Mouse (Mus musculus): ENCODE data around the gene Lrmda. TPM values are rescaled to one million over a fixed set of nuclear protein-coding genes. Genes with fewer than 3 reads are reported as not detected.

Lrmda gene
- total and polyA plus RNA-seq, 2 experiments from 2014 or later: 0.38 to 0.82 TPM

DNA sequence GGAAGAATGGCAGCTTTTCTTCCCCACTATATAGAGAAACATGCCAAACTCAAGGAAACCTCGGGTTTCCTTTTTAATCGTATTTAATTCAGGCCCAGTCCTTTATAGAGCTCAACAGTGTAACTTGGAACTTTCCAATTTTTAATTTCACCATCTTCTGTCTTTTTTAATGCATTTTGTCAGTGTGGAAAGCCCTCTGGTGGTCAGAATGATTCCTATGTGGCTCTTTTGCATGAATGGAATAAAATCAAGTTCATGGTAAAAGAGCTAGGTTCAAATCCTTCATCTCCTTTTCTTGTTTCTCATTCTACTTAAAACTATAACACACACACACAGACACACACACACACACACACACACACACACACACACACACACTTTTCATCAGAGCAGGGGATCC, 425.0 kb downstream of the Lrmda start:
- Histone ChIP-seq H3K4me1 (ENCODE audit: control insufficient read depth, insufficient read depth) (no peaks in the 10 kb centered on the region), H3K36me3 (replicated peaks; ENCODE audit: control insufficient read depth, insufficient read depth, low read length) (no peaks in the 10 kb centered on the region), H3K9me3 (replicated peaks; ENCODE audit: control insufficient read depth, low read length) (no peaks in the 10 kb centered on the region), H3K4me2 (ENCODE audit: low read depth, low read length) (no peak overlapping the region), H3K27me3 (ENCODE audit: control insufficient read depth, insufficient read depth, low read length) (no peaks in the 10 kb centered on the region), H3K27ac (ENCODE audit: low read depth) (no peak overlapping the region), H3K4me3 (ENCODE audit: low read depth, low read length) (no peak overlapping the region), H3K9ac (replicated peaks; ENCODE audit: low read depth, low read length) (no peak overlapping the region)
- 83% methylated on average over 2 of the region's 2 CpGs for WGBS
- DNase-seq (ENCODE audit: low spot score): no peak
- no peak for ATAC-seq (ENCODE audit: insufficient read depth, low read depth)
- no peak for TF ChIP-seq EP300 (IDR thresholded peaks at IDR 0.05; ENCODE audit: low read depth)
- TF ChIP-seq CTCF (IDR thresholded peaks at IDR 0.05; ENCODE audit: low read depth): no peak

DNA sequence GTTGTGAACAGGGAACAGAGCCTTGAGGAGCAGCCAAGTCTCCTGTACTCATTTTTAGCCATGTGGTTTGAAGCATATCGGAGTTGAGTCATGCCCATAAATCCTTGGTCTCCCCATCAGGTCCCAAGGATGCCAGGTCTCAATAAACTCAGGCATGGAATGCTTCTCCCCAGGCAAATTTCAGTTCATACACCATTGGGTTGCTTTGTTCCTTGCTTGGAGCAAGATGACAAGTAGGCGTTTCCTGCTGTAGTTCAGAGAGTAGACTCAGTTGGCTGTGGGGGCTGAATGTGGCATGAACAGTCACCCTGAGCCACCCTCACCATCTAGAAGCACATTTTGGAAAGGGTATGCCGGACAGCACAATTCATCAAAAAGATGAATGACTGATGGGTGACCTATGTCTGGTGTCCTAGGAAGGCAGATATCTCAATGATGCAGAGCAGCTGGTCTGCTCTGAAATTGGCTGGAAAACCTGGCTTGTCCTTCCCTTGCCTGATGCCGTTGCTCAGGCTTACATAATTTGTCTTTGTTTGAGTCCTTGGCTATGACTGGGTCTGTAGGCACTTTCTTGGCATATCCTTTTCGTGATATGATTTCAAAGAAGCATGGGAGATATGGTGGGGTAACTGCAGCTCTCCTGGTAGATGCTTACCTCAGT, 425.8 kb downstream of the Lrmda start:
- Histone ChIP-seq H3K4me1 (ENCODE audit: control insufficient read depth, insufficient read depth) (no peaks in the 10 kb centered on the region), H3K9ac (replicated peaks; ENCODE audit: low read depth, low read length) (no peak overlapping the region), H3K36me3 (replicated peaks; ENCODE audit: control insufficient read depth, insufficient read depth, low read length) (no peaks in the 10 kb centered on the region), H3K27ac (ENCODE audit: low read depth) (no peak overlapping the region), H3K27me3 (ENCODE audit: control insufficient read depth, insufficient read depth, low read length) (no peaks in the 10 kb centered on the region), H3K9me3 (replicated peaks; ENCODE audit: control insufficient read depth, low read length) (no peaks in the 10 kb centered on the region), H3K4me3 (ENCODE audit: low read depth, low read length) (no peak overlapping the region), H3K4me2 (ENCODE audit: low read depth, low read length) (no peak overlapping the region)
- 71% methylated on average over 5 of the region's 5 CpGs for WGBS
- ATAC-seq (ENCODE audit: insufficient read depth, low read depth): no peak
- TF ChIP-seq CTCF (IDR thresholded peaks at IDR 0.05; ENCODE audit: low read depth) (no peak), EP300 (IDR thresholded peaks at IDR 0.05; ENCODE audit: low read depth) (no peak)
- DNase-seq (ENCODE audit: low spot score): no peak

DNA sequence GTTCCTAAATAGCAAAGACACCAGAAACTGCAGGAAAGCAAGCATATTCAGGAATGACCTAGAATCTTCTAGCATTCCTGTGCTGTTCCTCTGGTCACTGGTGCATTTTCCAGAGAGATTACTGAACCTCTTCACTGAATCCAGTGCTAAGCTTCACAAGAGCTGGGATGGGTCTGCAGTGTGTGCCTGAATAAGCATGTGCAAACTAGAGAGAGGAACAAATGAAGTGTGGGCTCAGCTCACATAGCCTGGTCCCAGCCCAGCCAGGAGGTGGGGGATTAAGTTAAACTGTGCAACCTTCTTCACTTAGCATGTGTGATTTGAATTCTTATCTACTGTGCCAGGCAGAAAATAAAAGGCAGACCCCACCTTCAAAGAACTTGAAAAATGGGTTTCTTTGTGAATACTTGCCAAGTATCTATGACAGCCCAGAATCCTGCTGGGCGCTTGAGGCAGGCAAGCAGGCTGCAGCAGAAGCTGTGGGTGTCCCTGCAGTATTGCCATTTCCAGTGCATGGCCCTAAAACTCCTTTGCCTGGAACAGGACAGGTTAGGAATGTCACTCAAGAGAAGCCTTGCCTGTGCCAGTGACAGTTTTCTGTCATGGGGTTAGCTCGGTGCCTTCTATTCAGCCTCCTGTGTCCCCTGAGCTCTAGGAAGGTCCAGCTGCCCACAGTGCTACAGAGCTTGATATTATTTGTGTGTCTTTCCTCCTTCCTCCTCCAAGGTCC, 426.5 kb downstream of the Lrmda start:
- TF ChIP-seq CTCF (IDR thresholded peaks at IDR 0.05; ENCODE audit: low read depth) (no peak), EP300 (IDR thresholded peaks at IDR 0.05; ENCODE audit: low read depth) (no peak)
- 72% methylated on average over 2 of the region's 2 CpGs for WGBS
- no peaks in the 10 kb centered on the region for H3K27me3 ChIP-seq (ENCODE audit: control insufficient read depth, insufficient read depth, low read length)
- no peak for DNase-seq (ENCODE audit: low spot score)
- H3K27ac ChIP-seq (ENCODE audit: low read depth): no peak overlapping the region
- H3K4me1 ChIP-seq (ENCODE audit: control insufficient read depth, insufficient read depth): no peaks in the 10 kb centered on the region
- H3K4me3 ChIP-seq (ENCODE audit: low read depth, low read length): no peak overlapping the region
- H3K9ac ChIP-seq (replicated peaks; ENCODE audit: low read depth, low read length): no peak overlapping the region
- H3K9me3 ChIP-seq (replicated peaks; ENCODE audit: control insufficient read depth, low read length): no peaks in the 10 kb centered on the region
- H3K36me3 ChIP-seq (replicated peaks; ENCODE audit: control insufficient read depth, insufficient read depth, low read length): no peaks in the 10 kb centered on the region
- H3K4me2 ChIP-seq (ENCODE audit: low read depth, low read length): no peak overlapping the region
- ATAC-seq (ENCODE audit: insufficient read depth, low read depth): no peak

DNA sequence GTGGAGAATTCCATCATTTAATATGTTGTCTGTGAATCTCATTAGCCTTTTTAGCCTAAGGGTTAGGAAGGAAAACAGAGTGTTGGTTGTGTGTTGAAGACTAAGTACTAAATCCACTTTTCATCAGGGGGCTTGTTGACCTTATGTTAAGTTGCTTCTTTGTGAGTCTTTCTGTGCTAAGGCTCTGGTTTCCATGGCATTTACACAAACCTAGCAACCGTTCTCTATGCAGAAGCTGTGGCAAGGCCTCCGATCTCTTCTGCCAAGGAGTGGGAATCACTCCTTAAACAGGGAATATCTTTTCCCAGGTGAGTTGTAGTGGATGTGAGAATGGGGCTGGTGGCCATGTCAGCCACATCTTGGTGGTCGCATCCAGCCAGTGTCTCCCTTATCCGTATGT, 432.1 kb downstream of the Lrmda start:
- Histone ChIP-seq H3K9ac (replicated peaks; ENCODE audit: low read depth, low read length) (no peak overlapping the region), H3K4me2 (ENCODE audit: low read depth, low read length) (no peak overlapping the region), H3K4me1 (ENCODE audit: control insufficient read depth, insufficient read depth) (no peaks in the 10 kb centered on the region), H3K9me3 (replicated peaks; ENCODE audit: control insufficient read depth, low read length) (no peaks in the 10 kb centered on the region), H3K4me3 (ENCODE audit: low read depth, low read length) (no peak overlapping the region), H3K36me3 (replicated peaks; ENCODE audit: control insufficient read depth, insufficient read depth, low read length) (no peaks in the 10 kb centered on the region), H3K27me3 (ENCODE audit: control insufficient read depth, insufficient read depth, low read length) (no peaks in the 10 kb centered on the region), H3K27ac (ENCODE audit: low read depth) (no peak overlapping the region)
- ATAC-seq (ENCODE audit: insufficient read depth, low read depth) (no peak), DNase-seq (ENCODE audit: low spot score) (no peak)
- TF ChIP-seq EP300 (IDR thresholded peaks at IDR 0.05; ENCODE audit: low read depth): no peak
- no peak for TF ChIP-seq CTCF (IDR thresholded peaks at IDR 0.05; ENCODE audit: low read depth)
- 89% methylated on average over 4 of the region's 4 CpGs for WGBS

DNA sequence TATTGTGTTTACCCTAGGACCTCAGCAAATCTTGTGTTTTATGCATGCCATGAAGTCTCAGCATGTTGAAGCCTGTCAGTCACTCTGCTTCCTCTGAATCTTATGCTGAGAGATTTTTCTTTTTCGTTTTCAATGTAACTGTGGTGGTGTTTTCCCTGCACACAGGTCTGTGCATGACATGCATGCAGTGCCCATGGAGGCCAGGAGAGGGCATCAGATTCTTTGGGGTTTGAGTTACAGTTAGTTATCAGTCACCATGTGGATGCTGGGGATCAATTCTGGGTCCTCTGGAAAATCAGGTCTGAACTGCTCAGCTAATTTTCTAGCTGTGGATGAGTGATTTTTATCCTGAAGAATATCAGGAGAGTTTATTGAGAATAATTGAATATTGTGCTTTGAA, 444.8 kb downstream of the Lrmda start:
- no peak overlapping the region for H3K9ac ChIP-seq (replicated peaks; ENCODE audit: low read depth, low read length)
- H3K4me3 ChIP-seq (ENCODE audit: low read depth, low read length): no peak overlapping the region
- H3K9me3 ChIP-seq (replicated peaks; ENCODE audit: control insufficient read depth, low read length): peaks cover 5% of the 10 kb centered on the region; the same call in 1 of the 2 replicates
- whole genome bisulfite sequencing: 79% methylated on average over 1 of the region's 1 CpGs
- no peaks in the 10 kb centered on the region for H3K36me3 ChIP-seq (replicated peaks; ENCODE audit: control insufficient read depth, insufficient read depth, low read length)
- TF ChIP-seq CTCF (IDR thresholded peaks at IDR 0.05; ENCODE audit: low read depth): no peak
- no peak for TF ChIP-seq EP300 (IDR thresholded peaks at IDR 0.05; ENCODE audit: low read depth)
- DNase-seq (ENCODE audit: low spot score) (no peak), ATAC-seq (ENCODE audit: insufficient read depth, low read depth) (no peak)
- H3K4me2 ChIP-seq (ENCODE audit: low read depth, low read length): no peak overlapping the region
- H3K4me1 ChIP-seq (ENCODE audit: control insufficient read depth, insufficient read depth): no peaks in the 10 kb centered on the region
- no peak overlapping the region for H3K27ac ChIP-seq (ENCODE audit: low read depth)
- H3K27me3 ChIP-seq (ENCODE audit: control insufficient read depth, insufficient read depth, low read length): no peaks in the 10 kb centered on the region

Measured in heart, postnatal 0 days (tissue).